Mouse (Mus musculus): ENCODE results near the gene 1700025G04Rik.

- no peak for TF ChIP-seq CTCF (IDR thresholded peaks at IDR 0.05; ENCODE audit: low read depth)
- no peak for TF ChIP-seq EP300 (optimal IDR thresholded peaks at IDR 0.05)
These were observed 57.8 kb downstream of the 1700025G04Rik start for GRCm38 (mm10) chr1:152032144-152032543.
